In genomic region chr12:9550328-9550727, GRCm38 (mm10) we compare ENCODE assay signal across 20 mouse cellular contexts. TPM values are rescaled to one million over a fixed set of nuclear protein-coding genes. Genes with fewer than 3 reads are reported as not detected.
"Had no signal": no experiment of that assay in that cellular context is flagged by ENCODE, and none has a peak within 500 bp of the region (broad histone marks: within the 10 kb centered on the region; RNA-seq: fewer than 3 reads in every experiment).

No protein-coding gene starts in this region.

- H3K36me3 ChIP-seq: lung, embryonic 15.5 days; midbrain, embryonic 13.5 days; midbrain, embryonic 15.5 days; neural tube, embryonic 12.5 days had no signal

- ATAC-seq: lung, postnatal 0 days; midbrain, embryonic 13.5 days; midbrain, embryonic 15.5 days had no signal

- H3K9me3 ChIP-seq: lung, embryonic 15.5 days; megakaryocyte, embryonic 14.5 days; midbrain, embryonic 13.5 days; midbrain, embryonic 15.5 days; neural tube, embryonic 12.5 days had no signal

- H3K27ac ChIP-seq: lung, embryonic 15.5 days; macrophage; midbrain, embryonic 13.5 days; midbrain, embryonic 15.5 days; neural tube, embryonic 12.5 days had no signal

- DNase-seq: lung, adult 2 months; lung, postnatal 14 days; lung, postnatal 36 days; right cerebral cortex, postnatal 25 days; right cerebral cortex, postnatal 4 days; spleen, adult 18-20 months; thymus, adult 18-20 months; thymus, postnatal 14 days; thymus, postnatal 36 days had no signal

- H3K27me3 ChIP-seq: lung, embryonic 15.5 days; megakaryocyte, embryonic 14.5 days; midbrain, embryonic 13.5 days; midbrain, embryonic 15.5 days; neural tube, embryonic 12.5 days had no signal

- H3K4me1 ChIP-seq: lung, embryonic 15.5 days; megakaryocyte, embryonic 14.5 days; midbrain, embryonic 13.5 days; midbrain, embryonic 15.5 days; neural tube, embryonic 12.5 days had no signal

- H3K9ac ChIP-seq: lung, embryonic 15.5 days; midbrain, embryonic 13.5 days; midbrain, embryonic 15.5 days; neural tube, embryonic 12.5 days had no signal

- H3K4me2 ChIP-seq: lung, embryonic 15.5 days; midbrain, embryonic 11.5 days; midbrain, embryonic 13.5 days; midbrain, embryonic 15.5 days; neural tube, embryonic 12.5 days had no signal

- H3K4me3 ChIP-seq: lung, embryonic 15.5 days; megakaryocyte, embryonic 14.5 days; midbrain, embryonic 13.5 days; midbrain, embryonic 15.5 days; neural tube, embryonic 12.5 days had no signal

RNA-seq across cellular contexts. Expression of gene Osr1, which starts 19.6 kb away (rescaled TPM):
- total RNA-seq: megakaryocyte progenitor cell, adult 5-6 weeks; monocyte, adult 5-6 weeks; neutrophil, adult 5-6 weeks had no signal
- polyA plus RNA-seq: macrophage had no signal
